Mouse (Mus musculus): ENCODE measurements around the gene Ywhah.
"Not testable (repeated sequence)": the region's sequence is repeated elsewhere in the genome, so short reads cannot be mapped to it uniquely, and the experiment has no call there.

Ywhah gene

DNA sequence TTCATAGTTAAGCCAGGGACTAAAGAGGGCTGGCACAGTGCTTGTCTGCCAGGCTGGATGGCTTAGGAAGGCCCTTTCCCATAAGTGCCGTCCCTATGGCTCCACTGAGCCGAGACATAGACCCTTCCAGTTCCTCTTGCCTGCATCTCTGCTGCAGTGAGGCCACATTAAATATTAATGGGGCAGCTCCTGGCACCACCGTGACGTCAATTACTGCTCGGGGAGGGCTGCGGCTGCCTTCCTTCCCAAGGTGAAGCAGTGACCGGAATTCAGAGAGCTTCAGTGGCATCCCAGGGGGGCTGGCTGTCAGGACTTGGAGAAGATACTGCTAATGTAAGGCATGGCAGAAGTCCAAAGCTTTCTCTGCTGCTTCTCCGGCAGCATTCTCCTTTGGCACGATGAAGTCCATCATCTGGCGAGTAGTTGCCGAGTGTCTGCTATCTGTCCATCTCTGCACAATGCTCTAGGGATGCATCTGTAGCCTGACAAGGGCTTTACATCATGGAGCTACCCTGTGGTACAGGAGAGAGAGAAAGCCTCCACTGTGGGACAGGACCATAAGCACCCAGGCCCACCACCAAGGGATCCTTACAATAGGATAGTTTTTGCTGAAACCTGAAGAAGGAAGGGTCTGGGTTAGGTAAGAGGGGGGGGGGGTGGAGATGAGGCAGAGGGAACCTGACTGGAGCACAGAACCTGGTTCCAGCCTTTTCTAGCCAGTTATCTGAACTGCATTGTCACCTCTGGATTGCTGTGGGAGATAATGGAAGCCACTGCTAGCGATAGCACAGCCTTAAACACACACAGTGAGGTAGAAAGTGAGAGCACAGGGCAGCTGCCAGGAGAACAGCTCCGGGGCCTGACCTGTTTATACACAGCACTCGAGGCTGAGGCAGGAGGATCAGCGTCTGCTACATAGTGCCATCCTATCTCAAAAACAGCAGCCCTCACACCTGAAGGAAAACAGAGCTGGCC, 7.2 kb upstream of the Ywhah start:
- DNase-seq (ENCODE audit: low spot score in 2 of 2): no peak

DNA sequence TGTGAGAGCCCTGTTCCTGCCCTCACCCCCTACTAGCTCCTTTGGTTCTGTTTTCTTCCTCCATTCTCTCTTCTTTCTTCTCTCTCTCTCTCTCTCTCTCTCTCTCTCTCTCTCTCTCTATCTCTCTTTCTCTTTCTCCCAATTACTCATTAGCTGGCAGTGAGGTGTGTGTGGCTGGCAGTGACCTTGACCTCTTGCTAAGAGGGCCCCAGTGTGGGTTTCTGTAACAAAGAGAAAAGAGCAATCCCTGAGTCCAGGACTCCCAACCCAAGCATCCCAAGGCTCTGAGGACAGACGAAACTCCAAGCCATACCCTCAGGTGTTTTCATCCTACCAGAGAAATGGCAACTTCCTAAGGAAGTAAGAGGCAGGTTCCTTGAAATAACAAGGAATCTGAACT, 4.5 kb upstream of the Ywhah start:
- DNase-seq (ENCODE audit: low spot score in 2 of 2): no peak

DNA sequence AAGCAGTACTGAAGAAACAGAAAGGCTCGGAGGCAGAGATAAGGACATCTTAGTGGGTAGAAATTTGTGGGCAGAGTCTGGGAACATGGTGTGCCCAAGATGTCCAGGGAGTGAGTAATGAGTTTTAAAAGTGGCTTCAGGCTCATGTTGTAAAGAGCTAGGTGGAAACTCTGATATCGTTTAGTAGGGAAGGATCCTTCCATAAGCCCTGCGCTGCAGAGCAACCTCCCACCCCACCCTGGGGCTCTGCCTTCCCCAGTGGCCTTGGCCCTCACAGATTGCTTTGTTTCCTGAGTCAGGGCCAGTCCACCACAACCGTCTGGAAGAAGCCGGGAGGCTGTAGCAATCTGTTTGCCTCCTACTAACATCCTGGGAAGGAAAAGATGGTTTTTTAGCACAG, 3.0 kb upstream of the Ywhah start:
- DNase-seq (ENCODE audit: low spot score in 2 of 2): no peak

DNA sequence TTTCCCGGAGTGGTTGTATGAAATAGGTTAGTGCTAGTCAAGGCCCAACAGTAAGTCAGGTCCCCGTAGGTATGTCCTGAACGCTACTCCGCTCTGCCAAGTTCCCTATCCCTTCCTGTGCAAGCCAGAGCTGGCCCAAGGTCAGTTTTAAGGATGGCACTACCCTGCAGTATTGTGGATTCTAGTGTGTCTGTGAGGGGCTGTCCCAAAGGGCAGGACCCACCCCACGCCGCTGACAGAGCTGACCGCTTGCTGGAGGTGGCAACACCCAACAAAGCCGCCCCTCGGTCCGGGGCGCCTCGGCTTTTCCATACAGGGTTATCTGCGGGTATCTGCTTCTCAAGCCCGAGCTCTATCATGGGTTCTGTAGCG, 441 bp upstream of the Ywhah start:
- no peak for DNase-seq (ENCODE audit: low spot score in 2 of 2)

DNA sequence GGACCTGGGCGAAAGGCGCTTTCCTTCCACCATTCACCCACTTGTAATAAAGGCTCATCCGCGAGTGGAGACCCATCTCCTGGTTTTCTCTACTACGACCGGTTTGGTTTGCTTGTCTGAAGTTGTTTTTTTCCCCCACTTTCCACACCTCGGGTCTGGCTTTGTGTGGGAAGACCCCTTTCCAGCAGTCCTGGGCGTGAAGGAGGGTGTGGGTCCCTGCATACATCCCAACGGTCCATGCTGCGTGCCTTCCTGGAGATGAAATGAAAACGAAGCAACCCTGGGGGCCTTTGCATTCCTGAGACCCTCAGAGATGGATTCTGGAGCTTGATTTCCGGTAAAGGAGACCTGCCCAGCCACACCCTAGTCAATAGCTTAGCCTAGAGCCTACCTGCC, 808 bp downstream of the Ywhah start:
- no peak for DNase-seq (ENCODE audit: low spot score in 2 of 2)

DNA sequence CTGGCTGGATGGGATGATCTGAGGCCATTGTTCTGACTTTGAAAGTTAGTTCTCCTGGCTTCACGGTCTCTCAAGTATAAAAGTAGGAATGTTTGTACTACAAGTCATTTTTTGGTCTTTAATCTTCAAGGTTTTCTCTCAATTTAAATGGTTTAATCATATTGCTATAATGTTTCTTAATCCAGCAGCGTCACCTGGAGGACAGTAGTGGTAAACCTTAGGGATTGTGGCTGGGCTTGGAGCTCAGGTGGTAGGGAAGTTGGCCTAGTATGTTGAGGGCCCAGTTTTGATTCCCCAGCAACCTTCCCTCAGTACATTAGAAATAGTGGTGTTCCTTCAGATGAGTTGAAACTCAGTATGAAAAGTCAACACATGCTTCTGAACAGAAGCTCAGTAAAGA, 3.0 kb downstream of the Ywhah start:
- DNase-seq (ENCODE audit: low spot score in 2 of 2): peak; percentile 60 to 73

DNA sequence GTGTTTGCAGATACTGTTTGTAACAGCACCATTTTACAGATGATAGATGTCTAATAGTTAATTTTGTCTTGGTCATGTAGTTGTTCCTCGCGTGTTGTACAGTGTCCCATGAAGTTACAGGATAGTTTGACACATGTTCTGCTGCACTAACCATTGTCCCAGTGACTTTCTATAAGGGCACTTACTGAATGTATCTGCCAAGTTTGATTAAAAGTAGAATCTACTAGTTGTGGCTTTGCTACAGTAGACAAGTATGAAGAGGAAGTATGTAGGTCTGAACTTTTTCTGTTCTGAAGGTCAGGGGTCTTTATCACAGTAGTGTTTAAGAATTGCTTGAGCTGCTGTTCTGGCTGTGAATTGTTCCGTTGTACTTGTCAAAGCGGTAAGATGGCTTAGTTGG, 4.7 kb downstream of the Ywhah start:
- no peak for DNase-seq (ENCODE audit: low spot score in 2 of 2)

DNA sequence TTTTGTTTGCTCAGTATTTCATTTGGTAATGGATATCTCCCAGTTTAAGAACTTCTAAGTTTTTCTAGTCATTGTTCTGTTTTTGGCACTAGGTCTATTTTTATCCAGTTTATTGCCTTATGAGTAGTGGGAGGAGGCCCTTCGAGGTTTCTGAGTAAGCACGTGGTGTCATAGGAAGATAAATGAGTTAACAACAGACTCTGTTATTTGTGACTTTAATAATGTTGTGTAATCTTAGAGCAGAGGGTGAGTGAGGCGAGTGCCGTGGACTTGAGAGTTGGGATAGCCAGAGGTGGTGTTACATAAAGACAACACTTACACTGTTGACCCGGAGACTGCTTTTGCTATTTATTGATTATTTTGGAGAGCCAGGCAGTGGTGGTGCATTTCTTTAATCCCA, 5.9 kb downstream of the Ywhah start:
- DNase-seq (ENCODE audit: low spot score in 2 of 2): no peak

DNA sequence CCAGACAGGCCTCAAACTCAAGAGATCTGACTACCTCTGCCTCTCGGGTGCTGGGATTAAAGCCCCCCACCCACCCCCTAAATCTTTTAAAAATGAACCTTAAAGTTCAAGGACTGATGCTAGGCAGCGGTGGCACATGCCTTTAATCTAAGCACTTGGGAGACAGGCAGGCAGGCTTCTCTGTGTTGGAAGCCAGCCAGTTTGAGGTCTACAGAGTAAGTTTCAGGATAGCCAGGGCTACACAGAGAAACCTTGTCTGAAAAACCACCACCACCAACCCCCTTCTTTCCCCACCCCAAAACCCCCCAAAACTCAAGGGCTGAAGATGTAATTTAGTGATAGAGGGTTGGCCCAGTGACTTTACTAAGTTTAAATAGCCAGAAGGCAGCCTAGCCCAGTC, 10.0 kb downstream of the Ywhah start:
- no peak for DNase-seq (ENCODE audit: low spot score in 2 of 2)

DNA sequence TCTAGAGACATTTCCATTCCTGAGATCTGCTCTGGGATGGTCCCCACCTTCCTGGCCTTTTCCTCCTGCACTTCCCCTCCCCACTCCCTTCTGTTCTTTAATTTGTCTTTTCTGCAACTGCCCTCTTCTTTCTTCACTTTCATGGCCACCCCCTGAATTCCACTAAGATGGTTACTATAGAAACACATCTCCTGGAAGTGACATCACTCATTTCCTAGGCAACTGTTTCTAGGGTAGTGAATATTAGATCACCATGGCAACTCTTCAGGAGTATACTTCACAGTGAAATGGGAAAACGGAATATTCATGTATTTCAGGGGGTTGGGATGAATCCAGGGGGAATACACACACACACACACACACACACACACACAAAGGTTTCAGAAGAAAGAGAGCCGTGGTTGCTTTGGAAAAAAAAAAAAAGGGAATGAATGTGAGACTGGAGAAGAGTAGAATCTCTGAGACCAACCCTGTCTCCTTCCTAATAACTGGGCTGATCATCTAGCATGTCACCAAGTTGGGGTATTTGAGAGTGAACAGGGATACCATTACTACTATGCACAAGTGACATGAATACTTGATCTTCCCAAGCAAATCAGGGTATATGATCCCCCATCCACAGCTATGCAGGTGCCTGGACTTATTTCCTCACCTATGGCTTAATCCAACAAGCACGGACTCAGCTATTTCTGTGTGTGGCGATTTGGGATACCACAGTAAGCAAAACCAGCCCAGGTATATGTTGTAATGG, 12.0 kb downstream of the Ywhah start:
- no peak for DNase-seq (ENCODE audit: low spot score in 2 of 2)

DNA sequence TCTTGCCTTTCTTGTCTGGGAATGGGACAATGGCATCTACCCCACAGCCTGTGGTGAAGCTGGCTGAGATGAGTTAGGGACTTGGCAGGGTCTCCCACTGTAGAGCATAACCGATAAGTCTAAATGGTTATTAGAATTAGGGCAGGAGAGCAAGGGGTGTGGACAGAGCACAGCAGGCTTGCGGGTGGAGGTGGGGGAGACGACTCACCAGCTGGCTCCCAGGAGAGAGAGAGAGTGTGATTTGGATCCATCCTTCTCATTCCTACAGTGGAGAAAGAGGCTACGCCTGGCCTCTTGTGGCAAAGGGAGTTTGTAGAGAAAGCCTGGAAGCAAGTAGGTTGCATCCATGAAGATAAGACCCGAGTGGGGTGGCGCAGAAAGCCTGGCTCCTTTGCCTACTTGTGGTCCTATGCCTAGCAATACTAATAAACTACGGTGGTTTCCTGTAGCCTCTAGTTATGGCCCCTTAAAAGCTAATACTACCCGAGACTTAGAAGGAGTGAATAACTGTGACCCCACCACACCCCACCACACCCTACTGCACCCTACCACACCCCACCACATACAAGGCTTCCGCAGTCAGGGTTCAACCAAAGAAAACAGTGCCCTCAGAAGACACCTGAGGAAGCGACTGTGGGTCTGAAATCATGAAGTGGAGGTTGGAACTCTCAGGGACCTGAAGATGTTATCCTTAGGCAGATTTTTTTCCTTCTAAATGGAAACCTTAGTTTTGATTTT, 13.6 kb downstream of the Ywhah start:
- DNase-seq (ENCODE audit: low spot score in 2 of 2): no peak

DNA sequence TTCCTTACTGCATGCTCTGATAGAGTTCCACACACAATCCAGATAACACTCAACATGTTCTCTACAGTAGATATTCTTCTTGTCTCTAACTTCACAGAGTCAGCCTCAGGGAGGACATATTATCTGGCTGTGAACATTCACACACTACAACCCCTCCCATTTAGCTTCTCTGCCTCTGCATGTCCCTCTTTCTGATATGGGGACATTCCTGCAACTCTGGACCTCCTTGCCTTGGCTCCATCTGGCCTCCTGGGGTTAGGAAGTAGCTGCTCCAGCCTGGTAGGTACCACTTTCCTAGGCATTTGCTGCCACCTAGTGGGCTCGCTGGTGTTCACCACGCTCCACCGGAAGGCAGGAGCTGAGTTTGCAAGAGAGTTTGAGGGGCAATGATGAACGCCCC, 14.5 kb downstream of the Ywhah start:
- peak; percentile 81 to 83 for DNase-seq (ENCODE audit: low spot score in 2 of 2)

DNA sequence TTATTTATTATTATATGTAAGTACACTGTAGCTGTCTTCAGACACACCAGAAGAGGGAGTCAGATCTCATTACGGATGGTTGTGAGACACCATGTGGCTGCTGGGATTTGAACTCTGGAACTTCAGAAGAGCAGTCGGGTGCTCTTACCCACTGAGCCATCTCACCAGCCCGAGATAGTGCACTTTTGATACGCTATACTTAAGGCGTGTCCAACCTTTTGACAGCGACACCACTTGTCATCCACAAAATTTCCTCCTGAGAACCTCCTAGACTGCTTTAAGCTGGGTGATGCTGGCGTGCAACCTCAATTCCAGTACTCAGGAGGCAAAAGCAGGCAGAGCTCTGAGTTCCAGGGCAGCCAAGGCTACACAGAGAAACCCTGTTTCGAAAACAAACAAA, 15.0 kb downstream of the Ywhah start:
- not testable (repeated sequence) for DNase-seq (ENCODE audit: low spot score in 2 of 2)

DNA sequence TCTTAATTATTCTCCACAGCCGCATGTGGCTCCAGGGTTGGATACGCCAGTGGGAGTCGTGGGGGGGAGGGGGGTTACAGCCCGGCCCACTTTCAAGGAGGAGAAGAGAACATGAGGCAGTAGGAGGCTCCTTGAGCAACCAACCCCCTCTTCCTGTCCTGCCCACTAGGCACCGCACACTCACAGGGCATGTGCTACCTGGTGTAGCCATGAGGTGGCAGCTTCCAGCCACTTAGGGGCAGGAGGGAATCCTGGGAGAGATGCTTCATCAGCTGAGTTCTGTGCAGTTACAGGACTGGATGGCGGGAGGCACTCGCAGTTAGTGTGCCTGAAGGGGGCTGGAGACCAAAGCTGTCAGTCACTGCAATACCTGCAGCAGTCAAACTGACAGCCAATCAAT, 15.5 kb downstream of the Ywhah start:
- no peak for DNase-seq (ENCODE audit: low spot score in 2 of 2)

DNA sequence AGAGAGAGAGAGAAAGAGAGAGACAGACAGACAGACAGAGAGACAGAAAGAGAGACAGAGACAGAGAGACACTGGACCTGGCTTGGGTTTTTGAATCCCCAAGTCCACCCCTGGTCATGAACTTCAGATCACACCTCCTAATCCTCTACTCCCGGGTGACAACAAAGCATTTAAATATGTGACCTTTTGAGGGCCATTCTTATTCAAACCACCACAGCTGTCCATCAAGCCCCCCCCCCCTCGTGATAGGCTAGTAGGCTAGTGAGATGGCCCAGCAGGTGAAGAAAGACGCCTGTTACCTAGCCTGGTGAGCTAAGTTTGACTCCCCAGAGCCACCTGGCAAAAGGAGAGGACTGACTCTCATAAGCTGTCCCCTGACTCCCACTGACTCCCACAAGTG, 16.3 kb downstream of the Ywhah start:
- DNase-seq (ENCODE audit: low spot score in 2 of 2): no peak

DNA sequence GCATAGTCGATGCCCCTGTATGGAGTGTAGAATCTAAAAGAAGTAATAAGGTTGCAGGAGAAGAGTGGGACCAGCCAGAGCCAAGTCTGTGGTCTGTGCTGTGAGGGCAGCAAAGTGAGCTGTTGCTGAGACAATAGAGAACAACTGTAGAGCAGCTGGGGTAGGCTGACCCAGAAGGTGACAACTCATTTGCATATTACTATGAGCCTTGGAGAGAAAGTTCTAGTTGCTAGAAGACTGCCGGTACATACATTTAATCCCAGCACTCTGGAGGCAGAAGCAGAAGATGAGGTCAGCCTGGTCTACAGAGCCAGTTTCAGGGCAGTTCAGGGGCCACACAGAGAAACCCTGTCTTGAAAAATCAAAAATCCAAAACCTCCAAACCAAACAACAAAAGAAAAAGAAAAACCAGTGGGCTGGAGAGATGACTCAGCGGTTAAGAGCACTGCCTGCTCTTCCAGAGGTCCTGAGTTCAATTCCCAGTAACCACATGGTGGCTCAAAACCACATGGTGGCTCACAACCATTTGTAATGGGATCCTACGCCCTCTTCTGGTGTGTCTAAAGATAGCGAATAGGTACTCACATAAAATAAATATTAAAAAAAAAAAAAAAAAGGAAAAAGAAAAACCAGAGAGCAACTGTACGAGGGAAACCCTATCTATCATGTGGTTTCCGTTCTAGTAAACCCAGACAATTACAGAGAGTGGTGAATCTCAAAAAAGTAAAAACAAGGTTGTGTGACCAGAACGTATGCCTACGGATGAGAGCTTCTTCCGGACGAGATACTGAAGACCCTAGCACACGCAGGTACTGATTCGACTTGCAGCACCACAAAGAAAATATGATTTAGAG, 20.3 kb downstream of the Ywhah start:
- DNase-seq (ENCODE audit: low spot score in 2 of 2): no peak

DNA sequence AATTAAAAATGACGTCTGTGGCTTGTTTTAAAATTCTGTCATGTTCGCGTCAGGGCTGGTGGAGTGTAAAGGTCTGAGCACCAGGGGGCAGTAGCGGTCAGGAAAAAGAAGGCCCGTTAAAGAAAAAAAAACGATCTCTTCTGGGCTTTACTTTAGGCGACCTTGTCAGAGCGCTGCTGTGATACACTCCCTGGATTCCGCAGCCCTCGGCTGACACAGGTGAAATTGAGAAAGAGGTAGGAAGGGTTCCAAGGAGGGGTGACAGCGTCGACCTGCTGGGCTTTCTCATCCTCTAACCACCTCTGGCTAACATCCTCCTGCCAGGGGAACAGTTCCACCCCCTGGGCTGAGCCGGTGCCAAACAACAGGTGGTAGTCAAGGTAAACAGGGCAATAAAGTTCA, 20.9 kb downstream of the Ywhah start:
- peak; percentile 66 to 80 for DNase-seq (ENCODE audit: low spot score in 2 of 2)

DNA sequence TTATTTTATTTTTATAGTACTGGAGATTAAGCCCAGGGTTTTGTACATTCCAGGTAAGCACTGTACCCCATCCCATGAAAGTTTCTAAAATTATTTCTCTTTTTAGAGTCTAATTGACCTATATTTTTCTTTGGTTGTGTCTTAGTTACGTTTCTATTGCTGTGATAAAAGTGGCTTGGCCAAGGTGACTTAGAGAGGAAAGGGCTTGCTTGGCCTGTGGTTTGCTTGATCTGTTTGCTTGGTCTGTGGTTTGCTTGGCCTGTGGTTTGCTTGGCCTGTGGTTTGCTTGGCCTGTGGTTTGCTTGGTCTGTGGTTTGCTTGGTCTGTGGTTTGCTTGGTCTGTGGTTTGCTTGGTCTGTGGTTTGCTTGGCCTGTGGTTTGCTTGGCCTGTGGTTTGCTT, 22.1 kb downstream of the Ywhah start:
- DNase-seq (ENCODE audit: low spot score in 2 of 2): not testable (repeated sequence)

DNA sequence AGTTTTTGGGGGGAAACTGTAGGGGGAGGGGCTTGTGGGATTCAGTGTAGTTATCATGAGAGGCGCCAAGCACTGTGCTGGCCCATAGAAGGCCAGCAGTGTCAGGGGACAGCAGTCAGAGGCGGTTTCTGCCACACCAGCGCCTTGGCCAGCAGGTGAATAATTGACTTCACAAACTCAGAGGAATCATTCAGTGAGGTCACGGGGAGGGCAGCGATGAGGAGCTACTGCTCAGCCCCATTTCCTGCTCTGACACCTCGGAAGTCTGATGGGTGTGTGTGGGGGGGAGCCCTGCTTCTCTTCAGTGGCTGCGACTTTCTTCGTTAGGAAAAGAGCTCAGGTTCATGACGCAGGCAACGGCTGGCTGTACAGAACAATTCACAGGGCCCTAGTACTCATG, 24.8 kb downstream of the Ywhah start:
- no peak for DNase-seq (ENCODE audit: low spot score in 2 of 2)

DNA sequence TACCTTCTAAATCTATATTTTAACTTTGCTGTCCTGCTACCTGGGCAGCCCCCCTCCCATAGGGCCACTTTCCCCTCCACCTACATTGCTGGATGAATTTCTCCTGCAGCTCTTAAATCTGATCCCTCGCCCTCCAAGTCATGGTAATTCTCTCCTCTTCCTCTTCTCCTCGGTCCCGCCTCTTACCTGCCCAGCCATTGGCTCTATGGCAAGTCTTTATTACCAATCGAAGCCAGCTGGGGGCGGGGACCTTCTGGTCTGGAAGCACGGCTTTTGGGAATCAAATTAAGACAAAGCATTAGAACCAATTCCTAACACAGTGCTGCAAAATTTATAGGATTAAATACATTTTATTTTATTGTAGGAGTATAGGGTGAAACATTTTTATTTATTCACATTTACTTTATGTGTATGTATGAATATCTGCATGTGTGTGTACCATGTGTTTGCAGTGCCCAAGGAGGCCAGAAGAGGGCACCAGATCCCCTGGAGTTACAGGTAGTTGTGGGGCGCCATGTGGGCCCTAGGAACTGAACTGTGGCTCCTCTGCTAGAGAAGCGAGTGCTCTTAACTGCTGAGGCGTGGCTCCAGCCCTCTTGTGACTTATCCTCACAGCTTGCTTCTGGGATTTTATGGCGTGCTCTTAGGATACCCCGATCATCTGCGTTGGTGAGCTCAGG, 26.2 kb downstream of the Ywhah start:
- no peak for DNase-seq (ENCODE audit: low spot score in 2 of 2)

DNA sequence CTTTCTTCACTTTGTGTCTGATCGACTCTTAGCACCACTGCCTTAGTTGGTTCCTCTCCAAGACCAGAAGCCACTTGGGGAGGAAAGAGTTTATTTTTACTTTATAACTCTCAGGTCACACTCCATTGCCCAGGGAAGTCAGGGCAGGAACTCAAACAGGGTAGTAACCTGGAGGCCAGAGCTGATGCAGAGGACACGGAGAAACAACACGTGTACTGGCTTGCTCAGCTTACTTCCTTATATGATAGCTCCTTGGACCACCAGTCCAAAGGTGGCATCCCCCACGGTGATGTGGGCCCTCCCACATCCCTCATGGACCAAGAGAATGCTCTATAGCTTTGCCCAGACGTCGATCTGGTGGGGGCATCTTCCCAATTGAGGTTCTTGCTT, 26.7 kb downstream of the Ywhah start:
- no peak for DNase-seq (ENCODE audit: low spot score in 2 of 2)

Data from right cerebral cortex, adult 2 months (tissue).